Mouse (Mus musculus): ENCODE measurements around the gene Ptrh2. TPM values are rescaled to one million over a fixed set of nuclear protein-coding genes. Genes with fewer than 3 reads are reported as not detected.

Gene Ptrh2
- total and polyA plus RNA-seq, 2 experiments, result 5.2 to 9.2 TPM

GRCm38 (mm10) chr11:86652578-86652979, 31.2 kb upstream of the Ptrh2 start:
- no peak for DNase-seq (ENCODE audit: extremely low read depth, low read depth, low spot score)

GRCm38 (mm10) chr11:86653446-86653845, 30.3 kb upstream of the Ptrh2 start:
- peak; percentile 72 for DNase-seq (ENCODE audit: extremely low read depth, low read depth, low spot score)
- H3K4me3 ChIP-seq (ENCODE audit: insufficient read depth, low read depth, low read length), result no peak overlapping the region
- H3K36me3 ChIP-seq (ENCODE audit: control insufficient read depth, insufficient read depth, low read length), result peaks cover 15% of the 10 kb centered on the region
- peak; percentile 62 for TF ChIP-seq CTCF (IDR thresholded peaks at IDR 0.05; ENCODE audit: low read depth, low read length)
- TF ChIP-seq POLR2A (IDR thresholded peaks at IDR 0.05; ENCODE audit: extremely low read depth, insufficient read depth, low read length), result no peak
- peaks cover 2% of the 10 kb centered on the region; the same call in 1 of the 2 replicates for H3K4me1 ChIP-seq (ENCODE audit: control insufficient read depth, insufficient read depth, low read length)
- H3K9ac ChIP-seq (ENCODE audit: low read depth, low read length), result no peak overlapping the region; the same call in 1 of the 2 replicates
- peak overlapping the region; percentile 52; the same call in 1 of the 2 replicates for H3K27ac ChIP-seq (replicated peaks; ENCODE audit: insufficient read depth, low read depth, low read length)
- no peaks in the 10 kb centered on the region; the same call in 1 of the 2 replicates for H3K79me2 ChIP-seq (ENCODE audit: control insufficient read depth, insufficient read depth, low read length)
- 4% methylated on average over 3 of the region's 3 CpGs for WGBS
- H3K27me3 ChIP-seq (ENCODE audit: control insufficient read depth, insufficient read depth, low read length), result no peaks in the 10 kb centered on the region

More at GRCm38 (mm10) chr11:86652578-86652979, 31.2 kb upstream of the Ptrh2 start:
- H3K27me3 ChIP-seq (ENCODE audit: control insufficient read depth, insufficient read depth, low read length), result no peaks in the 10 kb centered on the region
- no peak overlapping the region for H3K9ac ChIP-seq (ENCODE audit: low read depth, low read length)
- H3K36me3 ChIP-seq (ENCODE audit: control insufficient read depth, insufficient read depth, low read length), result peaks cover 19% of the 10 kb centered on the region
- no peak for TF ChIP-seq CTCF (IDR thresholded peaks at IDR 0.05; ENCODE audit: low read depth, low read length)
- TF ChIP-seq POLR2A (IDR thresholded peaks at IDR 0.05; ENCODE audit: extremely low read depth, insufficient read depth, low read length), result no peak
- H3K4me1 ChIP-seq (ENCODE audit: control insufficient read depth, insufficient read depth, low read length), result peaks cover 2% of the 10 kb centered on the region; the same call in 1 of the 2 replicates
- peaks cover 3% of the 10 kb centered on the region; the same call in 1 of the 2 replicates for H3K79me2 ChIP-seq (ENCODE audit: control insufficient read depth, insufficient read depth, low read length)
- H3K27ac ChIP-seq (replicated peaks; ENCODE audit: insufficient read depth, low read depth, low read length), result no peak overlapping the region
- 85% methylated on average over 4 of the region's 4 CpGs for WGBS
- no peak overlapping the region for H3K4me3 ChIP-seq (ENCODE audit: insufficient read depth, low read depth, low read length)

GRCm38 (mm10) chr11:86654096-86654495, 29.7 kb upstream of the Ptrh2 start:
- Histone ChIP-seq H3K4me1 (ENCODE audit: control insufficient read depth, insufficient read depth, low read length) (peaks cover 2% of the 10 kb centered on the region; the same call in 1 of the 2 replicates), H3K27ac (replicated peaks; ENCODE audit: insufficient read depth, low read depth, low read length) (peak overlapping the region; percentile 52; the same call in 1 of the 2 replicates), H3K79me2 (ENCODE audit: control insufficient read depth, insufficient read depth, low read length) (no peaks in the 10 kb centered on the region; the same call in 1 of the 2 replicates), H3K27me3 (ENCODE audit: control insufficient read depth, insufficient read depth, low read length) (no peaks in the 10 kb centered on the region), H3K36me3 (ENCODE audit: control insufficient read depth, insufficient read depth, low read length) (peaks cover 20% of the 10 kb centered on the region), H3K9ac (ENCODE audit: low read depth, low read length) (no peak overlapping the region; the same call in 1 of the 2 replicates), H3K4me3 (ENCODE audit: insufficient read depth, low read depth, low read length) (no peak overlapping the region)
- TF ChIP-seq CTCF (IDR thresholded peaks at IDR 0.05; ENCODE audit: low read depth, low read length) (no peak), POLR2A (IDR thresholded peaks at IDR 0.05; ENCODE audit: extremely low read depth, insufficient read depth, low read length) (no peak)
- WGBS, result 65% methylated on average over 4 of the region's 4 CpGs
- DNase-seq (ENCODE audit: extremely low read depth, low read depth, low spot score), result no peak

- TF ChIP-seq CTCF (IDR thresholded peaks at IDR 0.05; ENCODE audit: low read depth, low read length) (0 out of 2 replicates have a peak, but pooled peaks have one; percentile 14), POLR2A (IDR thresholded peaks at IDR 0.05; ENCODE audit: extremely low read depth, insufficient read depth, low read length) (no peak)
- H3K27ac ChIP-seq (replicated peaks; ENCODE audit: insufficient read depth, low read depth, low read length), result no peak overlapping the region
- no peaks in the 10 kb centered on the region; the same call in 1 of the 2 replicates for H3K79me2 ChIP-seq (ENCODE audit: control insufficient read depth, insufficient read depth, low read length)
- H3K36me3 ChIP-seq (ENCODE audit: control insufficient read depth, insufficient read depth, low read length), result peaks cover 27% of the 10 kb centered on the region
- no peaks in the 10 kb centered on the region for H3K27me3 ChIP-seq (ENCODE audit: control insufficient read depth, insufficient read depth, low read length)
- H3K4me1 ChIP-seq (ENCODE audit: control insufficient read depth, insufficient read depth, low read length), result peaks cover 2% of the 10 kb centered on the region; the same call in 1 of the 2 replicates
- DNase-seq (ENCODE audit: extremely low read depth, low read depth, low spot score), result peak; percentile 63
- no peak overlapping the region for H3K4me3 ChIP-seq (ENCODE audit: insufficient read depth, low read depth, low read length)
- no peak overlapping the region for H3K9ac ChIP-seq (ENCODE audit: low read depth, low read length)
- 7% methylated on average over 1 of the region's 1 CpGs for WGBS
Measured at GRCm38 (mm10) chr11:86655671-86656070, 28.1 kb upstream of the Ptrh2 start.

GRCm38 (mm10) chr11:86656849-86657567, 26.8 kb upstream of the Ptrh2 start:
- Histone ChIP-seq H3K36me3 (ENCODE audit: control insufficient read depth, insufficient read depth, low read length) (peaks cover 30% of the 10 kb centered on the region), H3K4me1 (ENCODE audit: control insufficient read depth, insufficient read depth, low read length) (peaks cover 2% of the 10 kb centered on the region; the same call in 1 of the 2 replicates), H3K27ac (replicated peaks; ENCODE audit: insufficient read depth, low read depth, low read length) (no peak overlapping the region), H3K4me3 (ENCODE audit: insufficient read depth, low read depth, low read length) (no peak overlapping the region), H3K27me3 (ENCODE audit: control insufficient read depth, insufficient read depth, low read length) (no peaks in the 10 kb centered on the region), H3K9ac (ENCODE audit: low read depth, low read length) (no peak overlapping the region), H3K79me2 (ENCODE audit: control insufficient read depth, insufficient read depth, low read length) (no peaks in the 10 kb centered on the region; the same call in 1 of the 2 replicates)
- peak; percentile 61 for DNase-seq (ENCODE audit: extremely low read depth, low read depth, low spot score)
- TF ChIP-seq CTCF (IDR thresholded peaks at IDR 0.05; ENCODE audit: low read depth, low read length) (no peak), POLR2A (IDR thresholded peaks at IDR 0.05; ENCODE audit: extremely low read depth, insufficient read depth, low read length) (no peak)
- WGBS, result 47% methylated on average over 4 of the region's 4 CpGs

Measured in liver, adult 2 months (tissue).